Mouse (Mus musculus) G1E (cell line): ENCODE measurements around the gene Plxna4. TPM values are rescaled to one million over a fixed set of nuclear protein-coding genes. Genes with fewer than 3 reads are reported as not detected.

Experiments
- ATAC-seq: 2 replicates; pipeline ENCODE4 v1.8.0; 2016; ENCODE audit warnings: mild to moderate bottlenecking; ENCODE audit not compliant: insufficient number of reproducible peaks, poor library complexity, low FRiP score, severe bottlenecking; ENCODE audit errors: extremely low read depth
- DNase-seq: peaks from one replicate; pipeline ENCODE4 v3.0.0; 2012; ENCODE audit warnings: low spot score
- H3K27me3 ChIP-seq: 2 replicates; pipeline ENCODE4 v1.6.1; 2012; ENCODE audit warnings: mild to moderate bottlenecking, low read length, inconsistent platforms; ENCODE audit not compliant: insufficient read depth
- H3K36me3 ChIP-seq: replicated peaks from 2 replicates; pipeline ENCODE3; 2012; ENCODE audit warnings: mild to moderate bottlenecking, inconsistent platforms
- H3K4me1 ChIP-seq: 2 replicates; pipeline ENCODE4 v1.6.1; 2012; ENCODE audit warnings: low read depth, low read length, inconsistent platforms, mixed read lengths; ENCODE audit not compliant: insufficient read depth
- H3K4me3 ChIP-seq: 2 replicates; pipeline ENCODE4 v1.5.1; 2012; ENCODE audit warnings: low read depth, mild to moderate bottlenecking, inconsistent platforms, low read length, moderate library complexity, mixed read lengths
- H3K9me3 ChIP-seq: replicated peaks from 2 replicates; pipeline ENCODE4 v1.6.1; 2012; ENCODE audit warnings: inconsistent platforms
- CTCF ChIP-seq: IDR thresholded peaks from 2 replicates; pipeline ENCODE4 v1.5.1; 2012; ENCODE audit warnings: low read depth, low read length, inconsistent platforms, mixed read lengths
- GATA1 ChIP-seq: IDR thresholded peaks from 2 replicates; pipeline ENCODE4 v1.6.1; 2012; ENCODE audit warnings: borderline replicate concordance, low read length, inconsistent platforms, mixed read lengths
- GATA2 ChIP-seq: IDR thresholded peaks from 2 replicates; pipeline ENCODE4 v1.6.1; 2012; ENCODE audit warnings: low read depth, low read length, inconsistent platforms, borderline replicate concordance
- POLR2AphosphoS5 ChIP-seq: IDR thresholded peaks from 2 replicates; pipeline ENCODE4 v1.6.1; 2012; ENCODE audit warnings: low read depth, low read length, inconsistent platforms; ENCODE audit not compliant: insufficient replicate concordance
- TAL1 ChIP-seq: conservative IDR thresholded peaks from 2 replicates; pipeline ENCODE4 v1.6.1; 2012; ENCODE audit warnings: low read depth, low read length, inconsistent platforms, mixed read lengths
- polyA plus RNA-seq: library from polyadenylated mRNA; stranded (reverse); fragments of >175 nt; gene quantifications from 2 replicates; pipeline ENCODE4 v1.2.3, GENCODE M21; 2012
- total RNA-seq, 2 experiments: library from RNA; stranded (forward) in 1 of 2; stranded (reverse) in 1 of 2; fragments of 200-1000 nt in 1 of 2; fragments of >200 nt in 1 of 2; fragmentation: Nextera tagmentation in 1 of 2; gene quantifications; 2 replicates each; pipeline ENCODE4 v1.2.3; 2014 to 2017

Gene Plxna4
- total and polyA plus RNA-seq, 3 experiments, result 0.11 TPM; not detected in 2

DNA sequence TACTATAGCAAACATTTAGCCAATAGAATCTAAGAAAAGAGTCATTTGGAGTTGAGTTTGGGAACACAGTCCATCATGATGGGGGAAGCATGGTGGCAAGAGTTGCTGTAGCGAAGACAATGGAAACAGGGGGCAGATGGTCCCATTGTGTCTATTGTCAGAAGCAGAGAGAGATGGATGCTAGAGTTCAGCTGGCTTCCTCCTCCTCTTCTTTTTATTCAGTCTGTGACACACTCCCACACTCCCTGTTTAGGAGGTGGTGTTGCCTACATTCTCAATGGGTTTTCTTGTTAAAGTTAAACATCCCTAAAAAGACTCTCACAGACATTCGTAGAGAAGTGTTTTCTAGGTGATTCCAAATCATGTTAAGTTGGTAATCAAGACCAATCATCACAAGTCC, 14.1 kb upstream of the Plxna4 start:
- Histone ChIP-seq H3K4me3 (no peak overlapping the region), H3K9me3 (no peaks in the 10 kb centered on the region), H3K27me3 (peaks cover 6% of the 10 kb centered on the region), H3K36me3 (no peaks in the 10 kb centered on the region), H3K4me1 (no peaks in the 10 kb centered on the region)
- DNase-seq, result no peak
- TF ChIP-seq TAL1 (no peak), GATA2 (no peak), CTCF (no peak)
- ATAC-seq, result no peak

GRCm38 (mm10) chr6:32601306-32601705, 13.3 kb upstream of the Plxna4 start:
- ATAC-seq (no peak), DNase-seq (no peak)
- no peaks in the 10 kb centered on the region for H3K9me3 ChIP-seq
- peaks cover 6% of the 10 kb centered on the region for H3K27me3 ChIP-seq
- H3K4me3 ChIP-seq, result no peak overlapping the region
- no peaks in the 10 kb centered on the region for H3K4me1 ChIP-seq
- no peaks in the 10 kb centered on the region for H3K36me3 ChIP-seq
- TF ChIP-seq GATA1 (no peak), GATA2 (no peak), POLR2AphosphoS5 (no peak), CTCF (no peak), TAL1 (no peak)

DNA sequence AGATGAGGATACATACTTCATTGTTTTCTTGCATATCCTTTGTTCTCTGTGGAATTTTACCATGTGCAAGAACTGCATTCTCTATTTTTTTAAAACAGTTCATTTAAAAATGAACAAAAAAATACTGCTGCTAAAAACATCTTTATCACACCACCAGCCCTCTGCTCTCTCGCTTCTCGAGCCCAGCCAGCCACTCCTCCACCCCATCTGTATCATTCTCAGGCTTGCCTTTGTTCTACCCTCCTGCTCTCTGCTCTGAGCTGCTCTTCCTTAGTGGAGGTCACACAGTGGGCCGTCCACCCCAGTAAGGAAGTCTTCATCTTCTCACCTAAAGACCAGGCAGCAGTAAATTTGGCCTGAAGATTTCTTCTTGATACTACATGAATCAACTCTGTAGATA, 7.6 kb upstream of the Plxna4 start:
- no peak for ATAC-seq
- Histone ChIP-seq H3K27me3 (no peaks in the 10 kb centered on the region; the same call in 1 of the 2 replicates), H3K36me3 (no peaks in the 10 kb centered on the region), H3K4me3 (no peak overlapping the region), H3K9me3 (no peaks in the 10 kb centered on the region), H3K4me1 (no peaks in the 10 kb centered on the region)
- no peak for DNase-seq
- TF ChIP-seq POLR2AphosphoS5, result no peak
- no peak for TF ChIP-seq GATA1
- no peak for TF ChIP-seq TAL1
- TF ChIP-seq GATA2, result no peak
- TF ChIP-seq CTCF, result no peak

DNA sequence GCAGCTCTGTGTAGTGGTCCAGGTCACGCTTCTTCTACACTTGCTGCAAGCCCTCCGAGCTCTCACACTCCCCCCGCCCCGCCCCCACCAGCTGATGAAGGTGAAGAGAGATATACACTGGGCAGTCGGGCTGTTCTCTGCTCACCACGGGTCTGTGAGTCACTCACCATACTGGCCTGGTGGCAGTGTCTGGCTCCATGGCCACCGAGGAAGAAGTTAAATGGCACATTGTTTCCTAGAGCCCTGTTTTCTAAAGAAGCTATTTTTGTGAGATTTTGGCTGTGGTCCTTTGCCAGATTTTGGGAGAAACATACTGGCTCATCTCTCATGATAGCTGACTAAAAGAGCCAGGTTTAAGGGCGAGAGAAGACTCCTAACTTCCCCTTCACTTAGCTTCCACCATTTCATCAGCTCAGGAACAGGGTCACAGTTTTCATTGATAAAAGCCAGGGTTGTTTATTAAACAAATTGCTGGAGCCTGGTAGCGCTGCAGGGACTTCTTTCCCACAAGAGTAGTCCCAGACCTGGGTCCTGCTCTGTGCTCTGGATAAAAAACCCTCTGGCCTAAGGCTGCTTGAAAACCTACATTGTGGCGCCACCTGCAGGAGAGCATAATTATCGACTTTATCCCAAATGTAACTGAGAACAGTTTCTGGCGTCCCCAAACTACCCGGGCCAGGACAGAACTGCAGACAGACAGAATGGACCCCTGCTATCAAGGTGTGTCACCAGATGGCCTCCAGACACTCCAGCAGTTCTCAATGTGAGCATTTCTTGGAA, 3.2 kb upstream of the Plxna4 start:
- Histone ChIP-seq H3K4me1 (no peaks in the 10 kb centered on the region), H3K36me3 (no peaks in the 10 kb centered on the region), H3K4me3 (no peak overlapping the region), H3K9me3 (no peaks in the 10 kb centered on the region), H3K27me3 (peaks cover 24% of the 10 kb centered on the region; the same call in 1 of the 2 replicates)
- no peak for ATAC-seq
- TF ChIP-seq CTCF, result 0 out of 2 replicates have a peak, but pooled peaks have one; percentile 11
- no peak for TF ChIP-seq GATA2
- DNase-seq, result no peak

DNA sequence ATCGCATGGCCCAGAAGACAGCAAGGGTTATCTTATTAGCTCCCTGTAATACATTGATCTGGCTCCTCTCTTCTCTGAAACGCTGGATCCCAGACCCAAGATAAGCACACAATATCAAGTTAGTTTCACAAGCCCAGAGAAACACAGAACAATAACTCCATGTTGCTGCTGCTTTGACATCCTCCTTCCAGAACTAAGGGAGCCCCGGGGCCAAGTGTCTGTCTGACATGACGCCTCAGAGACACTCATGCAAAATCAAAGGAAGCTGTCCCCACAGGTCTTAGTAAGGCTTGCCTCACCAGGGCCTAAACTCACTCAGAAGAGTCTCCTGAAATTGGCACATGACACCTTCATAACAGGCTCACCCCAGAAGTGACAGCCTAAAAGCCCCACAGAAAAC, 1.6 kb upstream of the Plxna4 start:
- H3K27me3 ChIP-seq, result peaks cover 24% of the 10 kb centered on the region; the same call in 1 of the 2 replicates
- H3K9me3 ChIP-seq, result no peaks in the 10 kb centered on the region
- H3K36me3 ChIP-seq, result no peaks in the 10 kb centered on the region
- TF ChIP-seq TAL1, result no peak
- no peak for TF ChIP-seq GATA2
- TF ChIP-seq POLR2AphosphoS5, result no peak
- no peak for TF ChIP-seq GATA1
- no peak for TF ChIP-seq CTCF
- no peak overlapping the region for H3K4me3 ChIP-seq
- no peak for ATAC-seq
- no peaks in the 10 kb centered on the region for H3K4me1 ChIP-seq
- no peak for DNase-seq

GRCm38 (mm10) chr6:32587136-32588009, 619 bp downstream of the Plxna4 start:
- H3K9me3 ChIP-seq, result no peaks in the 10 kb centered on the region
- DNase-seq (no peak), ATAC-seq (no peak)
- no peaks in the 10 kb centered on the region for H3K4me1 ChIP-seq
- TF ChIP-seq TAL1 (no peak), CTCF (no peak), GATA1 (no peak), POLR2AphosphoS5 (no peak), GATA2 (no peak)
- no peak overlapping the region for H3K4me3 ChIP-seq
- H3K27me3 ChIP-seq, result peaks cover 24% of the 10 kb centered on the region; the same call in 1 of the 2 replicates
- no peaks in the 10 kb centered on the region for H3K36me3 ChIP-seq

DNA sequence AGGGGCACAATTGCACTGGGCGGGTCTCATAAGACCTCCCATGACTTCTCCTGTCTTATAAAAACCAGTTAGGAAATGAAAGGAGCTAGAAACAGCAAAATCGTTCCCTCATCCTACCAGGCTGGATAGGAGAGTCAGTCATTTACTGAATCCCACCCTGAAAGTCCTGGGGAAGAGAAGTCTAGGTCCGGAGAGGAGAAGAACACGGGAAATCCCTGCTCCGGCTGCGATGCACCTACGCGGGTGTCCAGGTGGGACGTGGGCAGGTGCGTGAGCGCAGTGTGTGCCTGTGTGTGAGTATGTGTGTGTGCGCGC, 1.2 kb downstream of the Plxna4 start:
- Histone ChIP-seq H3K36me3 (no peaks in the 10 kb centered on the region), H3K27me3 (peaks cover 24% of the 10 kb centered on the region; the same call in 1 of the 2 replicates), H3K4me3 (no peak overlapping the region), H3K4me1 (no peaks in the 10 kb centered on the region), H3K9me3 (no peaks in the 10 kb centered on the region)
- DNase-seq (no peak), ATAC-seq (no peak)
- TF ChIP-seq GATA1 (no peak), GATA2 (no peak), TAL1 (no peak), CTCF (no peak), POLR2AphosphoS5 (no peak)
